Mouse (Mus musculus): Measurements from ENCODE around the gene Mrap. TPM values are rescaled to one million over a fixed set of nuclear protein-coding genes. Genes with fewer than 3 reads are reported as not detected.

The Mrap gene
- 10 to 100 TPM; 21.5 to 27.5 TPM for total RNA-seq (2021)

- intact Hi-C loops (cut with DNase I): loop anchor here (5.0 kb wide), 1 partner anchor 194 kb away; no protein-coding TSS in a partner anchor
- peak; percentile 83 to 84 for DNase-seq
These were observed at the start of gene Mrap for GRCm38 (mm10) chr16:90738092-90738956. TSS of gene Mrap (plus strand) at chr16:90738207.

GRCm38 (mm10) chr16:90692704-90693385 is 45.2 kb upstream of the Mrap start:
- intact Hi-C loops (cut with DNase I): no loop called here
- peak; percentile 59 to 62 for DNase-seq

DNA sequence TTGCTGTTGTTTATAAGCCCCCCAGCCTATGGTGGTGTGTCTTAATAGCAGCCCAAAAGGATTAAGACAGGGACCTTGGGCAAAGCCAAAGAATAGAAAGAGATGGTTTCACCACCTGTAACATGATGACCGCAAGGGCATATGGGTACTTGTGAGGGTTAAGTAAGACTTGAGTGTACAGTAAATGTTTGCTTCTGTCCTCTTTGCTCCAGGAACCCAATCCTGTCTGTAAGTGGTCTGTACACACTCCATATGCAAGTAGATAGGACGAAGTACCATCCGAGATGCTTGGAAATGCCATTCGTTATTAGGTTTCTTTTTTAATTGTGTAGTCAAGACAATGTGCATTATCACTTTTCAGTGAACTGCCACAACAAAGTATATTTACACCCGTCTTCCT is 44.4 kb upstream of the Mrap start:
- intact Hi-C loops (cut with DNase I): no loop called here
- DNase-seq: no peak

- DNase-seq: peak in 1 of 2 experiments; percentile 49
- intact Hi-C loops (cut with DNase I): no loop called here
These were observed 43.3 kb upstream of the Mrap start for GRCm38 (mm10) chr16:90694719-90695118.

DNA sequence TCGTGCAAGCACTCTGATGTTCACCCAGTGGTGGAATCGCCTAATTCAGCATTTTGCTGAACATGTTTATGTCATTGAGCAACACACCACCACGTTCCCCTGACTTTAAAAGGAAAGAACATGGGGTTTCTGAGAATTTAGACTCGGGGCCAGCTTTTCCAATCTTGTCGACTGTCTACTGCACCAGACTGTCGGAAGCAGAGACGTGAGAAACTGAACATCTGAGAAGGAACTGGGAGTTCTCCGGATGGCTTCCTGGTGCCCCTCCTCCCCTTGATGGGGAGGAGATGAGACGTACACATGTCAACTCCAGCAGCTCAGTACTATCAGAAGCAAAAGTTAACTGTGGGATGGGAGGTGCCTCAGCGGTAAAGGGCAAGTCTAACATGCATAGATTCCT is 42.9 kb upstream of the Mrap start:
- intact Hi-C loops (cut with DNase I): no loop called here

GRCm38 (mm10) chr16:90696306-90696705 is 41.7 kb upstream of the Mrap start:
- DNase-seq: no peak
- intact Hi-C loops (cut with DNase I): no loop called here

More for the DNA sequence above, 42.9 kb upstream of the Mrap start:
- DNase-seq: no peak

- intact Hi-C loops (cut with DNase I): no loop called here
- no peak for DNase-seq
These were observed 38.6 kb upstream of the Mrap start for GRCm38 (mm10) chr16:90699390-90699789.

DNA sequence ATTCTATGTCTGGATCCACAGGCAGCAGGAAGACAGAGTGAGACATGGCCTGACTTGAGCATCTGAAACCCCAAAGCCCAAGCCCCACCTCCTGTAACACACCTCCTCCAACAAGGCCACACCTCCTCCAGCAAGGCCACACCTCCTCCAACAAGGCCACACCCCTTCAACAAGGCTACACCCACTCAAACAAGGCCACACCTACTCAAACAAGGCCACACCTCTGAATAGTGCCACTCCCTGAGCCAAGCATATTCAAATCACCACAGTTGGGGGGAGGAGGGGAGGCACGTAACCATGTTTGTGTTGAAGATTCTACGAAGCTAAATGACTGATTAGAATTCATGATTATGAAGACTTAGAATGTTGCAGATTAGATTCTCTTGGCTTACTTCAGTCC is 36.5 kb upstream of the Mrap start:
- no peak for DNase-seq
- intact Hi-C loops (cut with DNase I): no loop called here

DNA sequence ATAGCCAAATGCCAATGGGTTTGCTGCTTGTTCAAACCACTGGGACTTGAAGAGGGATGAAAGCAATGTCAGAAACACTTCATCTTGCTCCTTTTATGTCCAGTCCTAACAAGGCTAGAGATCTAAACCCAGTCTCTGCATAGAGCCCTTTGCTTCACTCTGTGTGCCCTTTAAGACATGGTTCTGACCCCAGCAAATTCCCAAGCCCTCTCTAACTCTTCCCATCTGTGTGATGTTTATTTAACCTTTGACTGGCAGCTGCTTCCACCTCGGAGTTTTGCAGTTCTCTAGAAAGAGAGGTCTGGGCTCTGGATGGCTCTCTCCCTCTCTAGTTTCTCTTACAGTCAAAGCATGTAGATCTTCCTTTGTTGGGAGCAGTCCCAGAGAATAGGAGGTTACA is 34.4 kb upstream of the Mrap start:
- intact Hi-C loops (cut with DNase I): no loop called here
- no peak for DNase-seq

- no peak for DNase-seq
- intact Hi-C loops (cut with DNase I): no loop called here
These were observed 33.7 kb upstream of the Mrap start for GRCm38 (mm10) chr16:90704161-90704825.

GRCm38 (mm10) chr16:90706279-90706678 is 31.7 kb upstream of the Mrap start:
- intact Hi-C loops (cut with DNase I): loop anchor here (5.0 kb wide), 1 partner anchor 79 kb away; no protein-coding TSS in a partner anchor
- DNase-seq: peak; percentile 64 to 78

- intact Hi-C loops (cut with DNase I): loop anchor here (5.0 kb wide), 1 partner anchor 82 kb away; no protein-coding TSS in a partner anchor
- DNase-seq: peak; percentile 81 to 86
These were observed 28.2 kb upstream of the Mrap start for GRCm38 (mm10) chr16:90709711-90710289.

DNA sequence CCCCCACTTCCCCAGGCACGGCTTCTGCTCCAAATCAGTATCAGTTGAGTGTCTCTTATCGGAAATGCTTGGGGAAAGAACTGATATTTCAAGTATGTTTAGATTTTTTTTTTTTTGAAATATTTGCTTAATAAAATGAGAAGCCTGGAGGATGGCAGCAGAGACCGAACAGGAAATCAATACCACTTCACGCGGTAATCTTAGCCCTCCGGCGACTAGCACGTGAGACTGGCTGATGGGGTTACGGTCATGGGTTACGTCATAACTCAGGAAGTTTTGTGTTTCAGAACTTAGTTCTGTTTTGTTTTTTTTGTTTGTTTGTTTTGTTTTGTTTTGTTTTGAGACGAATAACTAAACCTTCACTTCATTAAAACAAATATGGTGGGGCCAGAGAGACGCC is 27.7 kb upstream of the Mrap start:
- DNase-seq: no peak
- intact Hi-C loops (cut with DNase I): no loop called here

DNA sequence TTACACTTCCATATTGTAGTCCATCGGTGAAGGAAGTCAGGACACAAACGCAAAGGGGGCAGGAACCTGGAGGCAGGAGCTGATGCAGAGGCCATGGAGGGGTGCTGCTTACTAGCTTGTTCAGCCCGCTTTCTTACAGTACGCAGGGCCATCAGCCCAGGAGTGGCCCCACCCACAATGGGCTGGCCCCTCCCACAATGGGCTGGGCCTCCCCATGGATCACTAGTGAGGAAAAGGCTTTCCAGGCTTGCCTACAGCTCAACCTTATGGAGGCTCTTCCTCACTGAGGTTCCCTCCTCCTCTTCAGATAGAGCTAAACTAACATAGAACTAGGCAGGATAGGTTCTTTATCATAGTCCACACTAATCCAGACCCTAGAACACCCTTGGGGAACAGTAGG is 14.0 kb upstream of the Mrap start:
- intact Hi-C loops (cut with DNase I): no loop called here

DNA sequence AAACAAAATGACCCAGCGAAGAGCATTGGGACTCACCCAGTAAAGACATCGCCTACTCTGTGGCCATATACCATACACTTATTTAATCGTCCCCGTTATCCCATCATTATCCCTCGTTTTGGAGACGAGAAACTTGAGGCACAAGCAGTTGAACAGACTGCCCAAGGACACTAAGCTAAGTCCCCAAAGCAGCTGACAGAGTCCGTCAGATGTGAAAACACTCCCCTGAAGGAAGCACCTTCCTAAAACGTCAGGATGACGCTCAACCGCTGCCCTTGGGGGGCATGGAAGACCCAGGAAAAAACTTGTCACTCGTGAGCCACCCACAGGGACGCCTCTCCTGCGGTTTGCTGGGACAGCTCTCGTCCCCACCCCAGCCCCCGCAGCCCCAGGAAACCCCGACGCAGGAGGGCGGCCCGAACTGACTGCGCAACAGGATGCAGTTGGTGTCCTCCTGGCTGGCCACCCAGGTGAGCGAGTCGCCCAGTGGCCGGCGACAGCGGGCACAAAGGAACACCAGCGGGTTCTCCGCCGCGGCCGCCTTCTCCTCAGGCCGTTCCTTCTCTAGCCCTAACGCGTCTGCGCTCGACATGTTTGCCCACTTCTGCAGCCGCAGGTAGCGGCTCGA is 11.3 kb upstream of the Mrap start:
- no peak for DNase-seq
- intact Hi-C loops (cut with DNase I): loop anchor here (5.0 kb wide), 2 partner anchors 201 to 344 kb away; no protein-coding TSS in a partner anchor

More for the DNA sequence above, 14.0 kb upstream of the Mrap start:
- no peak for DNase-seq

- peak; percentile 96 to 97 for DNase-seq
- intact Hi-C loops (cut with DNase I): loop anchor here (5.0 kb wide), 2 partner anchors 200 to 345 kb away; no protein-coding TSS in a partner anchor
These were observed 10.5 kb upstream of the Mrap start, which contains the start of gene Mis18a for GRCm38 (mm10) chr16:90727233-90728115. TSS of gene Mis18a (minus strand) at chr16:90727404.

DNA sequence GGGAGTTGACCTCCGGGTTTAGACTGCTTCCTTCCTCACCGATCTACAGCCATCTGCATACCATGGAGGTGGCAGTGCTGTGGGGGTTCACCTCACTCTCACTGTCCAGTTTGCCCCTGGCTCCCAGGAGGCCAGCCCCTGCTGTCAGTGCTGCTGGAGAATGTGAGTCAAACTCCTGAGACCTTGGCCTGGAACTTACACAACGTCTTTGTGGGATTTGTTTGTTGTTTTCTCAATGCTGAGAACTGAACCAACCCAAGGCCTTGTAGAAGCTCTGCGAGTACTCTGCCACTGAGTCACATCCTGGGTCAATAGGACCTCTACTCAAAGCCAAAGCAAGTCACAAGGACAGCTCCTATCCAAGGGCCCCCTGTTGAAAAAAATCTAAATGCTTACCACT is 2.4 kb upstream of the Mrap start:
- intact Hi-C loops (cut with DNase I): loop anchor here (5.0 kb wide), 1 partner anchor 197 kb away; no protein-coding TSS in a partner anchor
- no peak for DNase-seq

GRCm38 (mm10) chr16:90736672-90737270 is 1.2 kb upstream of the Mrap start:
- no peak for DNase-seq
- intact Hi-C loops (cut with DNase I): loop anchor here (5.0 kb wide), 1 partner anchor 196 kb away; no protein-coding TSS in a partner anchor

DNA sequence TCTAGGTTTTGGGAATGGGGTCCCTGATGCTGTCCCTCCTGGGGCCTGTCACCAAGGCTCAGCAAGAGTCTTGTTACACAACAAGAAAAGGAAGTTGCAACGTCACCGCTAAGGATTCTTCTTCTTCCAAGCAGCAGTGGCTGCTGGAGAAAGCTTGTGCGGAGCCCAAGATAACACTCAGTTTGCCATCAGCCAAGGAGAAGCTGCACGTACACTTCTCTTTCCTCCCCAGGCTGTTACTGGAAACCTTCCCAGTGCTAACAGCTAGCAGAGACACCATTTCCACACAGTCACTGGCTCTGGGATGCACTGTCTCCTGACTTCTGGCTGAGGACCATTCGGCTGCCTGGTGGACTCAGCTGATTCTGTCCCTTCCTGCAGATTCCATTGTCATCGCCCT is 9.1 kb downstream of the Mrap start:
- intact Hi-C loops (cut with DNase I): no loop called here
- peak; percentile 44 to 59 for DNase-seq

Measured in heart, postnatal 10 days (tissue).